Mouse (Mus musculus) layer of hippocampus, adult 9-11 months (tissue): Measurements from ENCODE around the gene Mras.

Source experiments
- DNase-seq: peaks from one replicate; pipeline ENCODE4 v3.0.0; 2022

The Mras gene

GRCm38 (mm10) chr9:99354796-99355195 lies 82.4 kb downstream of the Mras start:
- no peak for DNase-seq

- DNase-seq = no peak
Measured at GRCm38 (mm10) chr9:99353390-99353789, 83.8 kb downstream of the Mras start.

DNA sequence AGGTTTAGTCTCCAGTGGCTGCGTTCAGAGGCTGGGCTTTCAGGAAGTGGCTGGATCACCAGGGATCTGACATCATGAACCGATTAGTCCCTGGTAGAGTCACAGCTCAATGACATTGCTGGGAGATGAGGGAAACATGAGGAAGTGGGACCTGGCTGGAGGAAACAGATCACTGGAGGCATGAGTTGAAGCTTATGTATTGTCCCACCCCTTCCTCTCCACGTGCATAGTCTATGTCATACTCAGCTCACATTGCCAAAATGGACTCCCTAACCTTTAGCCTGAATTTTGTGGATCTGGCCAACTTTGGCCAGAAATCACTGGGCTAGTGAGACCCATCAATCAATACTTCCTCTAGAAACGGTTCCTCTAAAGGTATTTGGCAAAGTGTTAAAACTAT lies 84.2 kb downstream of the Mras start:
- DNase-seq = no peak

GRCm38 (mm10) chr9:99345351-99345792 lies 91.8 kb downstream of the Mras start:
- peak; percentile 84 for DNase-seq

- no peak for DNase-seq
Measured at GRCm38 (mm10) chr9:99341600-99341999, 95.6 kb downstream of the Mras start.

DNA sequence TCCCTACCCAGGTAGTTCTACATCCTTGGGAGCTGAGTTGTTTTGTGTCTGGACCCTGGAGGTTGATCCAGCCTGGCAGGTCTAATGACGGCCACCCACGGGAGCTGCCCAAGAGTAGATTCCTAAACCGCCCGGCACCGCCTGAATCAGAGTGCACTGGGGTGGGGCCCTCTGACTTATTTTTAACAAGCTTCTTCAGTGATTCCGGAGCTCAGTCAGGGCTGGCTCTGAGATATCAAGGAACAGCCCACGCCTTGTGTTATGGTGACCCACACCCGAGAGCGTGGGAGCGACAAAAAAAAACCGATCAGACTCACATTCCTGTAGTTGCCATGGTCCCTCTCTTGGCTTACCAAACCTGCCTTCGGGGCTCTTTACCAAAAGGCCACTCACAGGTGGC lies 97.1 kb downstream of the Mras start:
- no peak for DNase-seq

GRCm38 (mm10) chr9:99339182-99339581 lies 98.0 kb downstream of the Mras start:
- no peak for DNase-seq

- DNase-seq = no peak
Measured at GRCm38 (mm10) chr9:99338293-99338692, 98.9 kb downstream of the Mras start.

- no peak for DNase-seq
Measured at GRCm38 (mm10) chr9:99336538-99336937, 100.6 kb downstream of the Mras start.
